Mouse (Mus musculus) forebrain, embryonic 14.5 days (tissue): ENCODE measurements around the gene Gm42674. TPM values are rescaled to one million over a fixed set of nuclear protein-coding genes. Genes with fewer than 3 reads are reported as not detected.
A peak's percentile ranks its signal among the peaks of the same experiment; 100 is the strongest.

Experiments
- ATAC-seq: fragments of 200-750 bp; cut with Nextera tagmentation; 2 replicates; pipeline ENCODE4 v1.8.0; 2017; ENCODE audit warnings: mild to moderate bottlenecking, moderate library complexity
- DNase-seq: peaks from one replicate; pipeline ENCODE4 v3.0.0-alpha.2; 2015; ENCODE audit warnings: low spot score
- H3K27ac ChIP-seq: fragments of 300-500 bp; sonication (generic); 2 replicates; pipeline ENCODE4 v1.5.1; 2014; ENCODE audit warnings: low read depth, mild to moderate bottlenecking, control low read depth, low read length, moderate library complexity
- H3K27me3 ChIP-seq: fragments of 300-500 bp; sonication (generic); replicated peaks from 2 replicates; pipeline ENCODE4 v1.6.1; 2014; ENCODE audit warnings: low read length, control low read depth, mixed read lengths; ENCODE audit not compliant: control insufficient read depth, insufficient read depth
- H3K36me3 ChIP-seq: fragments of 300-500 bp; sonication (generic); 2 replicates; pipeline ENCODE4 v1.6.1; 2014; ENCODE audit warnings: low read length, control low read depth; ENCODE audit not compliant: control insufficient read depth, insufficient read depth
- H3K4me1 ChIP-seq: fragments of 300-500 bp; sonication (generic); 2 replicates; pipeline ENCODE4 v1.6.1; 2014; ENCODE audit warnings: antibody characterized with exemption, low read length, control low read depth; ENCODE audit not compliant: control insufficient read depth, insufficient read depth
- H3K4me2 ChIP-seq: fragments of 300-500 bp; sonication (generic); 2 replicates; pipeline ENCODE4 v1.6.1; 2014; ENCODE audit warnings: mild to moderate bottlenecking, control low read depth, low read length
- H3K4me3 ChIP-seq: fragments of 300-500 bp; sonication (generic); 2 replicates; pipeline ENCODE4 v1.5.1; 2014; ENCODE audit warnings: low read depth, low read length, control low read depth
- H3K9ac ChIP-seq: fragments of 300-500 bp; sonication (generic); 2 replicates; pipeline ENCODE4 v1.6.1; 2014; ENCODE audit warnings: mild to moderate bottlenecking, low read length, control low read depth, moderate library complexity
- H3K9me3 ChIP-seq: fragments of 300-500 bp; sonication (generic); replicated peaks from 2 replicates; pipeline ENCODE4 v1.6.1; 2016; ENCODE audit warnings: low read length, control low read depth, mixed read lengths; ENCODE audit not compliant: control insufficient read depth
- WGBS: fragments of 180-500 bp; shearing (Covaris S2); extraction: QIAGEN DNeasy Blood & Tissue Kit; methylation state at CpG from one replicate; pipeline ENCODE4 v1.1.7; 2014; 5-methylcytosine and 5-hydroxymethylcytosine counted together
- polyA plus RNA-seq: library from polyadenylated mRNA; unstranded; fragments of >200 nt; fragmentation: Nextera tagmentation; extraction: Ambion mirVana; gene quantifications from 2 replicates; pipeline ENCODE4 v1.2.1, GENCODE M21; 2014

Gm42674 gene
- polyA plus RNA-seq, 1 experiment from 2014 or later, result not detected

- no peak overlapping the region for H3K27ac ChIP-seq
- ATAC-seq (no peak), DNase-seq (peak; percentile 15)
- H3K9ac ChIP-seq, result no peak overlapping the region
- WGBS, result 53% methylated on average over 7 of the region's 7 CpGs
- no peak overlapping the region for H3K4me3 ChIP-seq
- H3K9me3 ChIP-seq, result no peaks in the 10 kb centered on the region
- no peaks in the 10 kb centered on the region for H3K4me1 ChIP-seq
- no peak overlapping the region for H3K4me2 ChIP-seq
- H3K27me3 ChIP-seq, result no peaks in the 10 kb centered on the region
- no peaks in the 10 kb centered on the region for H3K36me3 ChIP-seq
These were observed 37.9 kb downstream of the Gm42674 start for GRCm38 (mm10) chr3:90639511-90640154.

GRCm38 (mm10) chr3:90640981-90641380 lies 39.3 kb downstream of the Gm42674 start:
- Histone ChIP-seq H3K9ac (no peak overlapping the region), H3K4me3 (no peak overlapping the region), H3K36me3 (no peaks in the 10 kb centered on the region), H3K9me3 (no peaks in the 10 kb centered on the region), H3K27ac (no peak overlapping the region), H3K4me2 (no peak overlapping the region), H3K4me1 (no peaks in the 10 kb centered on the region), H3K27me3 (no peaks in the 10 kb centered on the region)
- 88% methylated on average over 7 of the region's 7 CpGs for WGBS
- DNase-seq (no peak), ATAC-seq (no peak)

- DNase-seq (no peak), ATAC-seq (no peak)
- 46% methylated on average over 3 of the region's 3 CpGs for WGBS
- Histone ChIP-seq H3K9ac (no peak overlapping the region), H3K4me3 (no peak overlapping the region), H3K27ac (no peak overlapping the region), H3K27me3 (no peaks in the 10 kb centered on the region), H3K9me3 (no peaks in the 10 kb centered on the region), H3K36me3 (no peaks in the 10 kb centered on the region), H3K4me2 (no peak overlapping the region), H3K4me1 (no peaks in the 10 kb centered on the region)
These were observed 42.5 kb downstream of the Gm42674 start for GRCm38 (mm10) chr3:90644220-90644619.

- ATAC-seq (no peak), DNase-seq (no peak)
- Histone ChIP-seq H3K36me3 (no peaks in the 10 kb centered on the region), H3K4me3 (no peak overlapping the region), H3K4me1 (no peaks in the 10 kb centered on the region), H3K4me2 (no peak overlapping the region), H3K9me3 (no peaks in the 10 kb centered on the region), H3K27me3 (no peaks in the 10 kb centered on the region), H3K27ac (no peak overlapping the region), H3K9ac (no peak overlapping the region)
- 82% methylated on average over 1 of the region's 1 CpGs for WGBS
These were observed 45.6 kb downstream of the Gm42674 start for GRCm38 (mm10) chr3:90647291-90647690.

GRCm38 (mm10) chr3:90648981-90649380 lies 47.3 kb downstream of the Gm42674 start:
- Histone ChIP-seq H3K27ac (no peak overlapping the region), H3K4me2 (no peak overlapping the region), H3K9ac (no peak overlapping the region), H3K9me3 (no peaks in the 10 kb centered on the region), H3K4me1 (no peaks in the 10 kb centered on the region), H3K4me3 (no peak overlapping the region), H3K36me3 (no peaks in the 10 kb centered on the region), H3K27me3 (no peaks in the 10 kb centered on the region)
- ATAC-seq (no peak), DNase-seq (no peak)

- no peaks in the 10 kb centered on the region for H3K36me3 ChIP-seq
- DNase-seq, result no peak
- no peaks in the 10 kb centered on the region for H3K9me3 ChIP-seq
- no peak overlapping the region for H3K4me2 ChIP-seq
- no peak overlapping the region for H3K9ac ChIP-seq
- H3K4me1 ChIP-seq, result no peaks in the 10 kb centered on the region
- no peaks in the 10 kb centered on the region for H3K27me3 ChIP-seq
- no peak overlapping the region for H3K27ac ChIP-seq
- ATAC-seq, result no peak
- H3K4me3 ChIP-seq, result no peak overlapping the region
- 90% methylated on average over 2 of the region's 2 CpGs for WGBS
These were observed 48.1 kb downstream of the Gm42674 start for GRCm38 (mm10) chr3:90649832-90650231.

- Histone ChIP-seq H3K27me3 (no peaks in the 10 kb centered on the region), H3K4me3 (no peak overlapping the region), H3K4me1 (no peaks in the 10 kb centered on the region), H3K36me3 (no peaks in the 10 kb centered on the region), H3K9ac (no peak overlapping the region), H3K4me2 (no peak overlapping the region), H3K9me3 (no peaks in the 10 kb centered on the region), H3K27ac (no peak overlapping the region)
- WGBS, result 33% methylated on average over 5 of the region's 5 CpGs
- peak; percentile 80 for ATAC-seq
- DNase-seq, result peak; percentile 91
These were observed 51.3 kb downstream of the Gm42674 start for GRCm38 (mm10) chr3:90652878-90653508.

- H3K27ac ChIP-seq, result no peak within 1 kb of the TSS
- H3K9ac ChIP-seq, result no peak within 1 kb of the TSS
- no peak within 1 kb of the TSS for H3K4me2 ChIP-seq
- H3K36me3 ChIP-seq, result no peaks in the 10 kb centered on the region
- H3K9me3 ChIP-seq, result no peaks in the 10 kb centered on the region
- no peak for ATAC-seq
- H3K27me3 ChIP-seq, result no peaks in the 10 kb centered on the region
- H3K4me1 ChIP-seq, result no peaks in the 10 kb centered on the region
- no peak for DNase-seq
- no peak within 1 kb of the TSS for H3K4me3 ChIP-seq
These were observed 52.0 kb downstream of the Gm42674 start, which contains the start of gene S100a7a for GRCm38 (mm10) chr3:90653717-90654116. S100a7a (plus strand) TSS chr3:90654017.
